Mouse (Mus musculus): ENCODE results near the gene Pink1.

DNA sequence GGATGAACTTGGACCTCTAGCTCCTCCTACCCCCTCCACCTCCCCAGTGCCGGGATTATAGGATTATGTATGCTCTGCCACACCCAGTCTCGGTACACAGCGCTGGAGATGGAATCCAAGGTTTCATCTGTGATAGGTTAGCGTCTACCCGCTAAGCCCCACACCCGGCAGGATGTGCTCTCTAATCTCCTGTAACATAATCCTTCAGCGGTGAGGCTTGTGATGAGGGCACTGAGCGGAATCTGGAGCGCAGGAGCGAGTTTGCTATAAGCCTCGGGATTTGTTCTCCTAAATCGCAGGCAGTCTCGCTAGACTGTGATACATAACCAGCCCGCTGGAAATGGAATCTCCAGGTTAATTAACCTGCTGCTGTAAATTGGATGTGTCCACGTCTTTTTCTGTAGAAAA lies 4.2 kb upstream of the Pink1 start:
- TF ChIP-seq CTCF (IDR thresholded peaks at IDR 0.05; ENCODE audit: insufficient read depth, low read depth, low read length), result no peak
- no peak for TF ChIP-seq POLR2A (IDR thresholded peaks at IDR 0.05; ENCODE audit: insufficient read depth, low read depth, low read length)

All from olfactory bulb, adult 2 months (tissue).